ENCODE assay signal across 20 mouse cellular contexts in the genomic region with DNA sequence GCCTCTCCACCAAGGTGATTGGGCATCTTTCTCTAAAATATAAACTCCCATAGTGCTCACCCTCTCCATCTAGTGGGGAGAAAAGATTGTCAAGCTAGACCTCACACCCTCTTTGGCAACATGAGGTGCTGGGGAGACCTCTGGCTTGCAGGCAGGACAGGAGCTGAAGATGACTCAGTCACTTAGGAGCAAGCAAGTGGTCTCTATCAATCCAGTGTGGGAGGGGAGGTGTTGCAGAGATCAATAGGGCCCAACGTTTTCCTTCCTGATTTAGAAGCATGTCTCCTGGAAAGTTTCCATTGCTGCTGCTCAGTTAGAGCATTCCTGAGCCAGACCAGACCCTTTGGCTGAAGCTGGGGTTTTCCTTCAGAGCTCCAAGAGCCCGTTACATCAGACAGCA. TPM values are rescaled to one million over a fixed set of nuclear protein-coding genes. Genes with fewer than 3 reads are reported as not detected.
DNase-seq lines count a peak whose midpoint lies in the region; ATAC-seq and TF ChIP-seq lines count a peak whose summit lies in the region.
"Had no signal": no experiment of that assay in that cellular context is flagged by ENCODE, and none has a peak within 500 bp of the region (broad histone marks: within the 10 kb centered on the region; RNA-seq: fewer than 3 reads in every experiment).

Gm17268 (minus strand) TSS at position 28 of the 400 bp plus-strand sequence.

- DNase-seq in embryonic facial prominence, embryonic 10.5 days (ENCODE audit: low spot score): no peak
- DNase-seq in lung, postnatal 25 days (ENCODE audit: low spot score): no peak
- peak; percentile 15 for DNase-seq in lung, postnatal 36 days
- no peak for DNase-seq in adrenal gland, adult 8-10 months
- DNase-seq: cerebellum, adult 8-10 months; kidney, adult 8-10 months; liver; right cerebral cortex, postnatal 4 days had no signal

- no peaks in the 10 kb centered on the region for H3K9me3 ChIP-seq in embryonic facial prominence, embryonic 13.5 days
- no peaks in the 10 kb centered on the region for H3K9me3 ChIP-seq in embryonic facial prominence, embryonic 10.5 days
- no peaks in the 10 kb centered on the region for H3K9me3 ChIP-seq in intestine, postnatal 0 days (ENCODE audit: control insufficient read depth)
- no peaks in the 10 kb centered on the region for H3K9me3 ChIP-seq in intestine, embryonic 16.5 days (ENCODE audit: control insufficient read depth, low read length)
- no peaks in the 10 kb centered on the region for H3K9me3 ChIP-seq in lung, embryonic 16.5 days (ENCODE audit: control insufficient read depth, low read length)
- H3K9me3 ChIP-seq: megakaryocyte, embryonic 14.5 days; neural tube, embryonic 12.5 days had no signal

- peaks cover 9% of the 10 kb centered on the region for H3K4me1 ChIP-seq in embryonic facial prominence, embryonic 13.5 days
- 0 out of 2 replicates have a peak, but pooled peaks cover 5% of the 10 kb centered on the region for H3K4me1 ChIP-seq in embryonic facial prominence, embryonic 10.5 days
- H3K4me1 ChIP-seq in intestine, postnatal 0 days (replicated peaks; ENCODE audit: control insufficient read depth, insufficient read depth, low read length): no peaks in the 10 kb centered on the region
- peaks cover 6% of the 10 kb centered on the region for H3K4me1 ChIP-seq in intestine, embryonic 16.5 days (ENCODE audit: control insufficient read depth, insufficient read depth, low read length)
- H3K4me1 ChIP-seq in lung, embryonic 16.5 days (replicated peaks; ENCODE audit: control insufficient read depth, insufficient read depth, low read length): peaks cover 2% of the 10 kb centered on the region; the same call in 1 of the 2 replicates
- H3K4me1 ChIP-seq: megakaryocyte, embryonic 14.5 days; neural tube, embryonic 12.5 days had no signal

- no peak for ATAC-seq in embryonic facial prominence, embryonic 13.5 days (ENCODE audit: insufficient number of reproducible peaks, insufficient read depth, low FRiP score, low TSS enrichment, low read depth)
- ATAC-seq in intestine, postnatal 0 days: no peak
- no peak for ATAC-seq in intestine, embryonic 16.5 days
- peak; percentile 62 for ATAC-seq in lung, embryonic 16.5 days (ENCODE audit: low read depth)

- H3K4me3 ChIP-seq in embryonic facial prominence, embryonic 13.5 days: no peak within 1 kb of the TSS
- H3K4me3 ChIP-seq in embryonic facial prominence, embryonic 10.5 days: no peak within 1 kb of the TSS
- H3K4me3 ChIP-seq in intestine, postnatal 0 days (ENCODE audit: low read depth, low read length): no peak within 1 kb of the TSS
- H3K4me3 ChIP-seq in intestine, embryonic 16.5 days (ENCODE audit: low read length): no peak within 1 kb of the TSS
- H3K4me3 ChIP-seq in lung, embryonic 16.5 days (ENCODE audit: low read length): no peak within 1 kb of the TSS
- H3K4me3 ChIP-seq: megakaryocyte, embryonic 14.5 days; neural tube, embryonic 12.5 days had no signal

- H3K36me3 ChIP-seq in embryonic facial prominence, embryonic 13.5 days: no peaks in the 10 kb centered on the region
- no peaks in the 10 kb centered on the region for H3K36me3 ChIP-seq in embryonic facial prominence, embryonic 10.5 days (replicated peaks)
- H3K36me3 ChIP-seq in intestine, postnatal 0 days (ENCODE audit: control insufficient read depth, insufficient read depth): no peaks in the 10 kb centered on the region
- H3K36me3 ChIP-seq in intestine, embryonic 16.5 days (ENCODE audit: control insufficient read depth, insufficient read depth, low read length): no peaks in the 10 kb centered on the region
- no peaks in the 10 kb centered on the region for H3K36me3 ChIP-seq in lung, embryonic 16.5 days (ENCODE audit: control insufficient read depth, insufficient read depth, low read length)
- H3K36me3 ChIP-seq: neural tube, embryonic 12.5 days had no signal

- TF ChIP-seq CTCF in intestine, postnatal 0 days (IDR thresholded peaks at IDR 0.05; ENCODE audit: low read depth): peak; percentile 50

- 41% methylated on average over 2 of the region's 2 CpGs for WGBS in embryonic facial prominence, embryonic 13.5 days
- 59% methylated on average over 2 of the region's 2 CpGs for whole genome bisulfite sequencing in embryonic facial prominence, embryonic 10.5 days
- WGBS in intestine, postnatal 0 days: 19% methylated on average over 2 of the region's 2 CpGs
- 18% methylated on average over 2 of the region's 2 CpGs for WGBS in intestine, embryonic 16.5 days
- WGBS in lung, embryonic 16.5 days: 7% methylated on average over 2 of the region's 2 CpGs

- peaks cover 6% of the 10 kb centered on the region; the same call in 1 of the 2 replicates for H3K27me3 ChIP-seq in embryonic facial prominence, embryonic 13.5 days
- no peaks in the 10 kb centered on the region for H3K27me3 ChIP-seq in embryonic facial prominence, embryonic 10.5 days (replicated peaks; ENCODE audit: low read depth, poor library complexity, severe bottlenecking)
- no peaks in the 10 kb centered on the region for H3K27me3 ChIP-seq in intestine, postnatal 0 days (replicated peaks; ENCODE audit: control insufficient read depth, insufficient read depth, low read length)
- H3K27me3 ChIP-seq in intestine, embryonic 16.5 days (replicated peaks; ENCODE audit: control insufficient read depth, insufficient read depth, low read length): no peaks in the 10 kb centered on the region
- no peaks in the 10 kb centered on the region for H3K27me3 ChIP-seq in lung, embryonic 16.5 days (ENCODE audit: control insufficient read depth, insufficient read depth, low read depth, low read length)
- H3K27me3 ChIP-seq: neural tube, embryonic 12.5 days had no signal

- H3K27ac ChIP-seq in embryonic facial prominence, embryonic 13.5 days: no peak within 1 kb of the TSS
- H3K27ac ChIP-seq in embryonic facial prominence, embryonic 10.5 days (replicated peaks): no peak within 1 kb of the TSS
- no peak within 1 kb of the TSS for H3K27ac ChIP-seq in intestine, postnatal 0 days (ENCODE audit: low read depth, low read length)
- no peak within 1 kb of the TSS for H3K27ac ChIP-seq in intestine, embryonic 16.5 days (ENCODE audit: low read length)
- 0 out of 2 replicates have a peak within 1 kb of the TSS, but pooled peaks have one; percentile 0 for H3K27ac ChIP-seq in lung, embryonic 16.5 days (ENCODE audit: low read length)
- H3K27ac ChIP-seq: hindbrain, embryonic 14.5 days; neural tube, embryonic 12.5 days had no signal

- no peak within 1 kb of the TSS for H3K4me2 ChIP-seq in embryonic facial prominence, embryonic 13.5 days
- no peak within 1 kb of the TSS for H3K4me2 ChIP-seq in intestine, postnatal 0 days (replicated peaks; ENCODE audit: low read depth)
- H3K4me2 ChIP-seq in intestine, embryonic 16.5 days (ENCODE audit: low read depth, low read length): no peak within 1 kb of the TSS
- no peak within 1 kb of the TSS for H3K4me2 ChIP-seq in lung, embryonic 16.5 days (ENCODE audit: low read depth, low read length)
- H3K4me2 ChIP-seq: hindbrain, embryonic 14.5 days; neural tube, embryonic 12.5 days had no signal

- H3K9ac ChIP-seq in embryonic facial prominence, embryonic 13.5 days: 0 out of 2 replicates have a peak within 1 kb of the TSS, but pooled peaks have one; percentile 32
- H3K9ac ChIP-seq in intestine, postnatal 0 days (ENCODE audit: low read depth, low read length): no peak within 1 kb of the TSS
- H3K9ac ChIP-seq in intestine, embryonic 16.5 days (ENCODE audit: low read depth, low read length): no peak within 1 kb of the TSS
- H3K9ac ChIP-seq in lung, embryonic 16.5 days (ENCODE audit: low read length): no peak within 1 kb of the TSS
- H3K9ac ChIP-seq: hindbrain, embryonic 14.5 days; neural tube, embryonic 12.5 days had no signal

RNA-seq across cellular contexts. Expression of gene Gm17268, which starts in this region (rescaled TPM):
- not detected in 2 replicates for polyA plus RNA-seq in embryonic facial prominence, embryonic 13.5 days (2015; fragmentation: Nextera tagmentation; extraction: Ambion mirVana)
- polyA plus RNA-seq in embryonic facial prominence, embryonic 10.5 days (2016; fragmentation: Nextera tagmentation; extraction: Ambion mirVana): not detected in 2 replicates
- not detected in 2 replicates for polyA plus RNA-seq in intestine, postnatal 0 days (2015; fragmentation: Nextera tagmentation; extraction: Ambion mirVana)
- not detected in 2 replicates for polyA plus RNA-seq in intestine, embryonic 16.5 days (2015; fragmentation: Nextera tagmentation; extraction: Ambion mirVana)
- not detected in 2 replicates for polyA plus RNA-seq in lung, embryonic 16.5 days (2015; fragmentation: Nextera tagmentation; extraction: Ambion mirVana)
- not detected for total RNA-seq in adrenal gland, adult 8-10 months (2022)
- total RNA-seq: adrenal gland, adult 2 months; gastrocnemius, adult 8-10 months; heart, adult 8-10 months; left cerebral cortex, adult 18-20 months had no signal
- polyA plus RNA-seq: adrenal gland, adult 2 months; hindbrain, embryonic 14.5 days; large intestine, adult 2 months; neural tube, embryonic 12.5 days had no signal

Comparison
In these comparisons a context has a peak if more than half of its experiments do, and no peak if none do; other contexts are left out.
1. Peak in ATAC-seq and H3K27ac ChIP-seq in lung, embryonic 16.5 days; RNA of the gene not detected or under 1 TPM.